Mouse (Mus musculus): ENCODE measurements around the gene Tacc3. TPM values are rescaled to one million over a fixed set of nuclear protein-coding genes. Genes with fewer than 3 reads are reported as not detected.

The Tacc3 gene
- polyA plus RNA-seq, 1 experiment from 2014 or later = 171 TPM

DNA sequence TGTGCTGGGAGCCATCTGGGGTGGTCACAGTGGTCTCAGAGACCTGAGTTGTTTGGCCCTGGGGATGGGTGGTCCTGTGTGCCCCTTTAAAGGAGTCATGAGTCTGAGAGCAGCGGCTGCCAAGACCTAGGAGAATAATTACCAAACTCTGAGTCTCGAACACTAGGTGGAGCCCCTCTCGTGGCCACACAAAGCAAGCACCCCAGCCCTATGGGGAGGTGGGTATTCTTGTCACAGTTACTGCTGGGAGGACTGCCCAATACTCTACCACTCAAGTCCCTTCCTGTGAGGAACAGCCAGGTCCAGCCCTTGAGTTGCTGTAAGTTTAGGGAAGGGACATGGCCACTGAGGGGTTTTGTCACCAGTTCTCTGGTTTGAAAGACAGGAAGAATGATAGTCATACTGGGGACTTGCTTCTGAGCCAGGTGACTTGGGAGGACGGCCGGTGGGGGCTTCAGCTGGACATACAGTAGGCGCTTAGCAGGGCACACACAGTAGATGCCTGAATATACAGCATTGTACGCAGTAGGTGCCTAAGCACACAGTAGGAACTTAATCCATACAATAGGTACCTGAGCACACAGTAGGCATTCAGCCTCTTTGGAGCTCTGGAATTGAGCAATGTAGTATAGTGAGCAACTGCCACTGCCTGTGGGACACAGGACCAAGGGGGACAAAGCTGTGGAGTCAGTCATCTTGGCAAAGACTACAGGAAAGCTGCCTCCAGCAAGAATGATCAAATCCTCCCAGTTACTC is 26.1 kb downstream of the Tacc3 start:
- Histone ChIP-seq H3K9me3 (replicated peaks; ENCODE audit: control insufficient read depth, low read length) (no peaks in the 10 kb centered on the region), H3K36me3 (ENCODE audit: control insufficient read depth, insufficient read depth, low read length) (no peaks in the 10 kb centered on the region), H3K4me1 (ENCODE audit: control insufficient read depth, insufficient read depth, low read length) (peaks cover 23% of the 10 kb centered on the region), H3K4me2 (no peak overlapping the region), H3K9ac (ENCODE audit: low read depth, low read length) (no peak overlapping the region), H3K4me3 (ENCODE audit: low read depth, low read length) (no peak overlapping the region), H3K27me3 (ENCODE audit: control insufficient read depth, insufficient read depth, low read length) (no peaks in the 10 kb centered on the region), H3K27ac (ENCODE audit: low read depth, low read length) (no peak overlapping the region)
- ATAC-seq (replicated peaks; ENCODE audit: insufficient number of reproducible peaks, low FRiP score, low TSS enrichment) = no peak
- 44% methylated on average over 7 of the region's 7 CpGs for WGBS (ENCODE audit: insufficient replicate concordance)

DNA sequence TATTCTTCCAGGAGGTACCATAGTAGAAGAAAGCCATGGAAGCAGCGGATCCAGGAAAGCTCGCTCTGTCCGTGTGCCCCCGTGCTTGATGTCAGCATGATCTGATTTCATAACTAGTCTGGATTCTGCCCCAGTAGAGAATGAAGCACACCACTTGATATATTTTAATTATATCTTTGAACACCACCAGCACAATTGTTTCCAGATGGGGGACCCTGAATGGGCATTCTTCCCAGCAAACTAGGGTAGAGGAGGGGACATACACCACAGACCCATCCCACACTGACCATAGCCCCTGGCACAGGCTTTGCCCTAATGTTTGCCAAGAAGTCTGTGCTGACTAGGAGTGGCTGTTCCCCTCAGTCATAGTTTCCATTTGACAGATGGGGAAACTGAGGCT is 27.0 kb downstream of the Tacc3 start:
- no peaks in the 10 kb centered on the region for H3K27me3 ChIP-seq (ENCODE audit: control insufficient read depth, insufficient read depth, low read length)
- peaks cover 29% of the 10 kb centered on the region for H3K4me1 ChIP-seq (ENCODE audit: control insufficient read depth, insufficient read depth, low read length)
- no peak overlapping the region for H3K9ac ChIP-seq (ENCODE audit: low read depth, low read length)
- no peak overlapping the region for H3K27ac ChIP-seq (ENCODE audit: low read depth, low read length)
- no peak overlapping the region for H3K4me2 ChIP-seq
- no peak for ATAC-seq (replicated peaks; ENCODE audit: insufficient number of reproducible peaks, low FRiP score, low TSS enrichment)
- no peaks in the 10 kb centered on the region for H3K9me3 ChIP-seq (replicated peaks; ENCODE audit: control insufficient read depth, low read length)
- no peaks in the 10 kb centered on the region for H3K36me3 ChIP-seq (ENCODE audit: control insufficient read depth, insufficient read depth, low read length)
- no peak overlapping the region for H3K4me3 ChIP-seq (ENCODE audit: low read depth, low read length)
- WGBS (ENCODE audit: insufficient replicate concordance) = 90% methylated on average over 4 of the region's 4 CpGs

DNA sequence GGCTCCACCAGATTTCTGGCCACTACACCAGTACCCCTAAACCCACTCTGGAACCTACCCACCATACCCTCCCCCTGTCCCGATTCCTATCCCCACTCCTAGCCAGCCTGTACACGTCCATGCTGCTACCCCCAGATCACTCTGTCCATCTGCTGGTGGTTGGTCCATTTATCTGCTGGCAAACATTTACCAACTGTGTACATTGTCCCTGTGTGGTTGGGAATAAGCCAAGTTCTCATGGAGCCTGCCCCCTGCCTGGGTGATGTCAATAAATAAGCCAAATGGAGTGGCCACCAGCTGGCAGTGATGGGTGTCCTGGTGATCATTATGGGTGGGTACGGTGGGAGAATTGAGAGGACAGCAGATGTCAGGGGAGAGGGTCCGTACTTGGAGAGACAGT is 29.2 kb downstream of the Tacc3 start:
- Histone ChIP-seq H3K4me3 (ENCODE audit: low read depth, low read length) (no peak overlapping the region), H3K36me3 (ENCODE audit: control insufficient read depth, insufficient read depth, low read length) (no peaks in the 10 kb centered on the region), H3K4me1 (ENCODE audit: control insufficient read depth, insufficient read depth, low read length) (peaks cover 25% of the 10 kb centered on the region), H3K4me2 (no peak overlapping the region), H3K27ac (ENCODE audit: low read depth, low read length) (no peak overlapping the region), H3K27me3 (ENCODE audit: control insufficient read depth, insufficient read depth, low read length) (no peaks in the 10 kb centered on the region), H3K9ac (ENCODE audit: low read depth, low read length) (no peak overlapping the region), H3K9me3 (replicated peaks; ENCODE audit: control insufficient read depth, low read length) (no peaks in the 10 kb centered on the region)
- ATAC-seq (replicated peaks; ENCODE audit: insufficient number of reproducible peaks, low FRiP score, low TSS enrichment) = no peak
- 78% methylated on average over 4 of the region's 4 CpGs for WGBS (ENCODE audit: insufficient replicate concordance)

DNA sequence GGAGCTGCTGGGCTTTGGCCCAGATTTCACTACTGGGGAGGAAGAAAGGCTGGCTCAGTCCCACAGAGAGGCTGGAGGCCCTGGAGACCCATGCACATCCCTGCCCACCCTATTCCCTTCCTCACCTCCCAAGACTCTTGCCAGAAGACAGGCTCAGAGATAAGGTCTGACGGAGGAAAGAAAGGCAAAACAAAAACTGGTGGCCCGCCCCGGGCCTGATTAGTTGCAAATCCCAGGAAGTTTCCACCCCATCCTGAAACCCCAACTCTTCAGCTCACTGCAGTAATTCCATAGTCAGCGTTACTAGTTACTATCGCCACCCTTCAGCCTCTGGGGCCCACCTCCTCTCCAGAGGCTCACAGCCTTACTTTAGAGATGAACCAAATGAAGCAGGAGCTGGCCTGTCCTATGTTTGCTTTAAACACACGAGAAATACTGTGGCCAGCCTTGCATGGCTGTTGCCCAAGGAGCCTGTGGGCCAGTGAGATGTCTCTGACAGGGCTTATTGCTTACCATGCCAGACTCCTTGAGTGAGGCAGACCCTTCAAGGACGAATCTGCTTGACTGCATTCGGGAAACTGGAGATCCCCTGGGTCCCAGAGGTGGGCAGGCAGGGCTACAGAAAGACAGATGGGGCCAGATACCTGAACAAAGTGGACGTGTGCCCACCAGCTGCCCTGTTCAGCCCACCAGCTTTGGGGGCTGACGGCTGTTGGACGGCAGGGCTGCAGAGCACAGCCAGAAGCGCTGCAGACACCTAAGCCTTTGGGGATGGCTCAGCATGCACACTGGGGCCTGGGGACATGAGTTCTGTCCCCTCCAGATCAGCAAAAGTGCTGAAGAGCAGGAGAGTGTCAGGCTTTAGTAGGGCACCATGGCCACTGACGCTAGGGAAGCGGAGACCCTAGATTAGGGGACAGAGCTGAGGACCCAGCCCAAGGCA is 30.6 kb downstream of the Tacc3 start:
- H3K36me3 ChIP-seq (ENCODE audit: control insufficient read depth, insufficient read depth, low read length) = no peaks in the 10 kb centered on the region
- H3K4me2 ChIP-seq = no peak overlapping the region
- H3K27me3 ChIP-seq (ENCODE audit: control insufficient read depth, insufficient read depth, low read length) = peaks cover 6% of the 10 kb centered on the region
- ATAC-seq (replicated peaks; ENCODE audit: insufficient number of reproducible peaks, low FRiP score, low TSS enrichment) = no peak
- 53% methylated on average over 14 of the region's 14 CpGs for WGBS (ENCODE audit: insufficient replicate concordance)
- 0 out of 2 replicates have a peak overlapping the region, but pooled peaks have one; percentile 34 for H3K9ac ChIP-seq (ENCODE audit: low read depth, low read length)
- H3K9me3 ChIP-seq (replicated peaks; ENCODE audit: control insufficient read depth, low read length) = no peaks in the 10 kb centered on the region
- peaks cover 36% of the 10 kb centered on the region for H3K4me1 ChIP-seq (ENCODE audit: control insufficient read depth, insufficient read depth, low read length)
- H3K27ac ChIP-seq (ENCODE audit: low read depth, low read length) = peak overlapping the region; percentile 10; the same call in 1 of the 2 replicates
- no peak overlapping the region for H3K4me3 ChIP-seq (ENCODE audit: low read depth, low read length)

DNA sequence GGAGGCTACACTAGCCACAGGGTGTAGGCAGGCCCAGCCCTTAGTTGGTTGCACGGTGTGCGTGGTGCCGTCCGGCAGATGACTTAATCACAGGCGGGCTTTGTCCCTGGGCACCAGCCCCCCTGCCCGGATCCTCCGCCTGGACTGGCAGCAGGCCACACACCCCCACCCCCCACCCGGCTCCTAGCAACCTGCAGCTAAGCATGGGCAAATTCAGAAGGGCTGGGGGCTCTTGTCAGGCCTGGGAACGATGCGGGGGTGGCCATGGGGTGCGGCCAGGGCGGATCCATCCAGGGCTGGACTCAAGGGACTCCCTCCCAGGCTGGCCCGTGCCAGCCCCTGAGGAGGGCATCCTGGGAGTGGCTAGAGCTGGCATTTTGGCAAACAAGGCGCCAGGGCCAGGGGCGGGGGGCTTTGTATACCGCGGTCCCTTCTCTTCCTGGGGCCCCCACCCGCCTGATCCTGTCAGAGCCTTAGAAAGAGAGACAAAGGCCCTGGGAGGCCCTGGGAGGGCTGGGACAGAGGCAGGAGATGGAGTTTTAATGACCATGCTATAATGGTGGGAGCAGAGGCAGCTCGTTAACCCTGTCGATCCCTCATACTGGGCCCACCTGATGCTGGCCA is 31.4 kb downstream of the Tacc3 start:
- Histone ChIP-seq H3K9ac (ENCODE audit: low read depth, low read length) (no peak overlapping the region), H3K4me1 (ENCODE audit: control insufficient read depth, insufficient read depth, low read length) (peaks cover 36% of the 10 kb centered on the region), H3K9me3 (replicated peaks; ENCODE audit: control insufficient read depth, low read length) (no peaks in the 10 kb centered on the region), H3K27ac (ENCODE audit: low read depth, low read length) (no peak overlapping the region), H3K4me3 (ENCODE audit: low read depth, low read length) (no peak overlapping the region), H3K36me3 (ENCODE audit: control insufficient read depth, insufficient read depth, low read length) (no peaks in the 10 kb centered on the region), H3K27me3 (ENCODE audit: control insufficient read depth, insufficient read depth, low read length) (peaks cover 9% of the 10 kb centered on the region), H3K4me2 (no peak overlapping the region)
- 59% methylated on average over 20 of the region's 20 CpGs for WGBS (ENCODE audit: insufficient replicate concordance)
- ATAC-seq (replicated peaks; ENCODE audit: insufficient number of reproducible peaks, low FRiP score, low TSS enrichment) = peak; percentile 20; the same call in 1 of the 2 replicates

DNA sequence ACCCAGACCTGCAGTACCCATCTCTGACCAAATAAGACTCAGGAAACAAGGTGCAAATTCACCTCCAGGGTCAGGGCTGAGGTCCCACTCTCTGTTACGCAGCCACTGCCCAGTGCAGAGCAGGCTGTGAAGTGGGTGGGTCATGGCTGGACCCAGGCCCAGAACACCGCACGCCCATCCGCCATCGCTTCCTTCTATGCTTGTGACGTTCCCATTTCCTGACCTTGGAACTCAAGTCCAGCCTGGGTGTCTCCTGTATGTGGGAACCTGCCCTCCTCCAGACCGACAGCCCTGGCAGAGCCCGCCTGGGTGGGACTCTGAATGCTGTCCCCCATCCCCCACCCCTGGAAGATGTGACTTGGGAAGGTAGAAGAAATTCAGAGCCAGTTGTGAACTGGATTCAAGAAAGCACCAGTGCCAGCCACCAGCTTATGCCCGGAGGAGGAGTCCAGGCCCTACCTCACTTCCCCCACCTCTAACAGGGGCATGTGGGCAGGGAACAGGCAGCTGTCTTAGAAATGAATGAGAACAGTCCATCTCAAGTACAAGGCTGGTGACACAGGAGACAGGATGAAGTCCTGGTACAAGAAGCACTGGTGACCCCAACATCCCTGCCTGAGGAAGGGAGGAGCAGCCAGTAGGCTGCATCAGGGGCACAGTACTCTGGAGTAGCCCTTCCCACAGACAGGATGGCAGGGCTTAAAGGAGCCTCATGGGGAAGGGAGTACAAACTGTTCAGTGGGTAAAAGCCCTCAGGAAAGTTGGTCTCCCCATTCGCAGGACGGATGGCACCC is 32.1 kb downstream of the Tacc3 start:
- Histone ChIP-seq H3K9ac (ENCODE audit: low read depth, low read length) (no peak overlapping the region), H3K4me1 (ENCODE audit: control insufficient read depth, insufficient read depth, low read length) (peaks cover 38% of the 10 kb centered on the region), H3K4me2 (no peak overlapping the region), H3K27me3 (ENCODE audit: control insufficient read depth, insufficient read depth, low read length) (peaks cover 15% of the 10 kb centered on the region), H3K27ac (ENCODE audit: low read depth, low read length) (no peak overlapping the region), H3K4me3 (ENCODE audit: low read depth, low read length) (no peak overlapping the region), H3K36me3 (ENCODE audit: control insufficient read depth, insufficient read depth, low read length) (no peaks in the 10 kb centered on the region), H3K9me3 (replicated peaks; ENCODE audit: control insufficient read depth, low read length) (no peaks in the 10 kb centered on the region)
- ATAC-seq (replicated peaks; ENCODE audit: insufficient number of reproducible peaks, low FRiP score, low TSS enrichment) = no peak
- WGBS (ENCODE audit: insufficient replicate concordance) = 82% methylated on average over 11 of the region's 11 CpGs

DNA sequence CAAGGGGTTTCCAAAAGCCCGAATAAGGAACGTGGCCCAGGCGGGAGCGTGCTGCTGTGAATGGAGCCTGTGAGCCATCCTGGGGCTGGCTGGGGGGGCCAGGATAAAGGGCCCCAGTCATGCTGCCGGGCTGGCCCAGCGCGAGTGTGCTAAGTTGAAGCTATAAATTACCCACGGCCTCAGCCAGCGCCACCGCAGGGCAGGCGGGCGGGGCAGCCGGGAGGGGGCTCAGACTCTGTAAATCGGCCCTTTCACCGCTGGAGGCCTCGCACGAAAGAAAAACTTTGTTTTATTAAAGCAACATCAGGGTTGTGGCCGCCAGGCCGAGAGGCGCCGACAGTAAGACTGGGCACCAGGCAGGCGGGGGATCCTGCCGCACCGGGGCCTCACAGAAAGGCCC is 34.5 kb downstream of the Tacc3 start:
- H3K27ac ChIP-seq (ENCODE audit: low read depth, low read length) = peak overlapping the region; percentile 46; the same call in 1 of the 2 replicates
- no peak overlapping the region for H3K4me3 ChIP-seq (ENCODE audit: low read depth, low read length)
- WGBS (ENCODE audit: insufficient replicate concordance) = 6% methylated on average over 24 of the region's 24 CpGs
- no peaks in the 10 kb centered on the region for H3K36me3 ChIP-seq (ENCODE audit: control insufficient read depth, insufficient read depth, low read length)
- H3K4me1 ChIP-seq (ENCODE audit: control insufficient read depth, insufficient read depth, low read length) = peaks cover 45% of the 10 kb centered on the region
- no peak for ATAC-seq (replicated peaks; ENCODE audit: insufficient number of reproducible peaks, low FRiP score, low TSS enrichment)
- no peaks in the 10 kb centered on the region for H3K9me3 ChIP-seq (replicated peaks; ENCODE audit: control insufficient read depth, low read length)
- peak overlapping the region; percentile 45 for H3K4me2 ChIP-seq
- H3K27me3 ChIP-seq (ENCODE audit: control insufficient read depth, insufficient read depth, low read length) = peaks cover 23% of the 10 kb centered on the region
- H3K9ac ChIP-seq (ENCODE audit: low read depth, low read length) = peak overlapping the region; percentile 64

DNA sequence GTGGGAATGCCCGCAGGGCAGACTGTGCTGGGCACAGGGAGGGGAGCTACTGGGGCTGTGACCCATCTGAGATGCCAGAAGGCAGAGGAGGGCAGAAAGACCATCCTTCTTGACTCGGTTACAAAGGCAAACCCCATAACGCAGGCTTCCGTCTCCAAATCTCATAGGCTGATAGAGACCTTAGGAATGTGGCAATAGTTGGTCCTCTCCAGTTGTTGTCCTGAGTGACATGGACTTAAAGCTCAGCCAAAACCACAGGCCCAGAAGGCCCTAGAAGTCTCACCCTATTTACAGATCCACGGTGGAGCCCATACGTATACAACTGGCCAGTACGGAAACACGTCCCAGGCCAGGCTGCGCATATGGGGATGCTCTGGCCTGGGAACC is 36.5 kb downstream of the Tacc3 start:
- H3K27me3 ChIP-seq (ENCODE audit: control insufficient read depth, insufficient read depth, low read length) = peaks cover 26% of the 10 kb centered on the region
- 70% methylated on average over 9 of the region's 9 CpGs for WGBS (ENCODE audit: insufficient replicate concordance)
- H3K4me2 ChIP-seq = peak overlapping the region; percentile 95; the same call in 1 of the 2 replicates
- H3K9me3 ChIP-seq (replicated peaks; ENCODE audit: control insufficient read depth, low read length) = no peaks in the 10 kb centered on the region
- H3K9ac ChIP-seq (ENCODE audit: low read depth, low read length) = no peak overlapping the region
- no peak overlapping the region for H3K27ac ChIP-seq (ENCODE audit: low read depth, low read length)
- ATAC-seq (replicated peaks; ENCODE audit: insufficient number of reproducible peaks, low FRiP score, low TSS enrichment) = no peak
- no peak overlapping the region for H3K4me3 ChIP-seq (ENCODE audit: low read depth, low read length)
- H3K4me1 ChIP-seq (ENCODE audit: control insufficient read depth, insufficient read depth, low read length) = peaks cover 35% of the 10 kb centered on the region
- H3K36me3 ChIP-seq (ENCODE audit: control insufficient read depth, insufficient read depth, low read length) = no peaks in the 10 kb centered on the region

Data from heart, embryonic 11.5 days (tissue).